Mouse (Mus musculus) embryonic fibroblast, embryonic 13.5 days (primary cell): Measurements from ENCODE around the gene Mcts2.

Experiments used
- CTCF ChIP-seq: IDR thresholded peaks from 2 replicates; pipeline ENCODE4 v1.5.1; 2011; ENCODE audit warnings: mild to moderate bottlenecking, control low read depth, low read length, moderate library complexity, borderline replicate concordance; ENCODE audit not compliant: insufficient read depth
- POLR2A ChIP-seq: IDR thresholded peaks from 2 replicates; pipeline ENCODE4 v1.6.1; 2011; ENCODE audit warnings: low read depth, mild to moderate bottlenecking, control low read depth, low read length, moderate library complexity

DNA sequence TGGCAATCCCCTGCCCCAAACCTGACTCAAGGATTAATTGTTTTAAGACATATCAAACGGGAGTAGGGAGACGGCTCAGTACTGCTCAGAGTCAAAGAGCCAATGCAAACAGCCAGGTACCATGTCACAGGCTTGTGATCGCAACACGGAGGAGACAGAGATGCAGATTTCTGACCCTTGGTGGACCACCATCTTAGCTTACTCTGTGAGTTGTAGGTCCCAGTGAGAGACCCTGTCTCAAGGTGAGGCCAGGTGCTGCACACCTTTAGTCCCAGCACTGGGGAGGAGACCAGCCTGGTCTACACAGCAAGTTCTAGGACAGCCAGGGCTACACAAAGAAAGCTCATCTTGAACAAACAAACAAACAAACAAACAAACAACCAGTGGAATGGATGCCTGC lies 49.5 kb upstream of the Mcts2 start:
- TF ChIP-seq CTCF (no peak), POLR2A (no peak)
